Mouse (Mus musculus) CH12.LX (cell line): ENCODE results near the gene Chd1.

Source experiments
- BHLHE40 ChIP-seq: IDR thresholded peaks from 2 replicates; pipeline ENCODE4 v1.6.1; 2011; ENCODE audit warnings: mild to moderate bottlenecking, low read depth, low read length, improper control_type of control experiment
- CHD1 ChIP-seq: IDR thresholded peaks from 2 replicates; pipeline ENCODE4 v1.6.1; 2012; ENCODE audit warnings: low read depth, low read length, improper control_type of control experiment, inconsistent platforms
- CTCF ChIP-seq, 2 experiments: IDR thresholded peaks in 1 of 2; conservative IDR thresholded peaks in 1 of 2; 2 replicates each; pipeline ENCODE4 v1.5.1; 2011 to 2012; ENCODE audit warnings: low read depth in 2 of 2, low read length in 2 of 2, improper control_type of control experiment in 1 of 2, inconsistent platforms in 1 of 2, mild to moderate bottlenecking in 1 of 2, moderate library complexity in 1 of 2
- ELF1 ChIP-seq: IDR thresholded peaks from 2 replicates; pipeline ENCODE4 v1.6.1; 2014; ENCODE audit warnings: low read depth, mild to moderate bottlenecking, inconsistent platforms, low read length, improper control_type of control experiment
- POLR2A ChIP-seq: IDR thresholded peaks from 2 replicates; pipeline ENCODE4 v1.6.1; 2011; ENCODE audit warnings: low read depth, mild to moderate bottlenecking, improper control_type of control experiment, low read length
- TBP ChIP-seq: conservative IDR thresholded peaks from 2 replicates; pipeline ENCODE4 v1.6.1; 2011; ENCODE audit warnings: low read depth, low read length, improper control_type of control experiment
- ZC3H11A ChIP-seq: IDR thresholded peaks from 2 replicates; pipeline ENCODE4 v1.6.1; 2012; ENCODE audit warnings: low read depth, mild to moderate bottlenecking, inconsistent platforms, low read length, improper control_type of control experiment
- ZMIZ1 ChIP-seq: IDR thresholded peaks from 2 replicates; pipeline ENCODE4 v1.6.1; 2012; ENCODE audit warnings: low read depth, mild to moderate bottlenecking, inconsistent platforms, low read length, improper control_type of control experiment
- ZNF384 ChIP-seq: IDR thresholded peaks from 2 replicates; pipeline ENCODE4 v1.6.1; 2012; ENCODE audit warnings: low read depth, low read length, improper control_type of control experiment, inconsistent platforms

DNA sequence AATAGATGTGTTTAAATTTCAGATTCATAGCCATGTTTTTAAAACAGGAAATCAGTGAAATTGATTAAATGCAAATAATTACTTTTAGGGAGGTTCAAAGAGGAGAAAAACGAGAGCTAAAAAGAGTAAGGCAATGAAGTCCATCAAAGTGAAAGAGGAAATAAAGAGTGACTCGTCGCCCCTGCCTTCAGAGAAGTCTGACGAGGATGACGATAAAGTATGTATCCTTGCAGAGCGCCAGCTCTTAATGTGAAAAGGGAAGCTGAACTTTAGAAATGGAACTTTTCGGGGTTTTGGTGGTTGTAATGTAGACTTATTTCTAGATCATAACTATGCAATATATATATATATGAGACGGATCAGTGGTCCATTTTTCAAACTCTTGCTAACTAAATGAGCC, 56.4 kb downstream of the Chd1 start:
- TF ChIP-seq TBP: no peak
- no peak for TF ChIP-seq BHLHE40
- no peak for TF ChIP-seq ZC3H11A
- TF ChIP-seq POLR2A: no peak
- no peak for TF ChIP-seq CHD1
- no peak for TF ChIP-seq ELF1
- no peak for TF ChIP-seq CTCF (conservative IDR thresholded peaks at IDR 0.05 in 1 of 2, IDR thresholded peaks at IDR 0.05 in 1 of 2; ENCODE audit: low read depth in 2 of 2, low read length in 2 of 2)
- TF ChIP-seq ZNF384: no peak
- TF ChIP-seq ZMIZ1: no peak
